Mouse (Mus musculus): ENCODE results near the gene Ddhd1.

DNA sequence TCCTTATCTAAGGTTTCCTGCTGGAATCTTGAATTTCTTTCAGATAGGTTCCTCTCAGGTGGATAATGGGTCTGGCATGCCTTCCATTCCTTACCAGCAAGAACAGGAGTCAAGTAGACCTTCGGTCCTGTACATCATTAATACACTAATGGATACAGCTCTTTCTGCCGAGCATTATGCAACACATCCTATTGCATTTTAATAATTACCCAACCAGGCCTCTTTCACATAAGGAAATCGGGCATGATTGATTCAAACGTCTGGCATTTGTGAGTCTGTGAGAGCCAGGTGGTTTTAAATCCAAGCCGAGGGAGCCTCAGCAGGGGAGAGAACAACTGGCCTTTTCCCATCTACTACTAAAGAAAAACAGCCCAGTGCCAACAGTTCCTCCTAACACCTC, 3.6 kb upstream of the Ddhd1 start:
- TF ChIP-seq CTCF (IDR thresholded peaks at IDR 0.05; ENCODE audit: low read depth, low read length) (no peak), POLR2AphosphoS5 (IDR thresholded peaks at IDR 0.05; ENCODE audit: insufficient replicate concordance, low read depth, low read length) (no peak)
